Mouse (Mus musculus): ENCODE measurements around the gene Olfr57. TPM values are rescaled to one million over a fixed set of nuclear protein-coding genes. Genes with fewer than 3 reads are reported as not detected.
"Not testable (repeated sequence)": the region's sequence is repeated elsewhere in the genome, so short reads cannot be mapped to it uniquely, and the experiment has no call there.

Gene Olfr57
- polyA plus RNA-seq (2015; fragmentation: Nextera tagmentation; extraction: Ambion mirVana): 0.23 TPM in 1 of 2 replicates, not detected in the other

DNA sequence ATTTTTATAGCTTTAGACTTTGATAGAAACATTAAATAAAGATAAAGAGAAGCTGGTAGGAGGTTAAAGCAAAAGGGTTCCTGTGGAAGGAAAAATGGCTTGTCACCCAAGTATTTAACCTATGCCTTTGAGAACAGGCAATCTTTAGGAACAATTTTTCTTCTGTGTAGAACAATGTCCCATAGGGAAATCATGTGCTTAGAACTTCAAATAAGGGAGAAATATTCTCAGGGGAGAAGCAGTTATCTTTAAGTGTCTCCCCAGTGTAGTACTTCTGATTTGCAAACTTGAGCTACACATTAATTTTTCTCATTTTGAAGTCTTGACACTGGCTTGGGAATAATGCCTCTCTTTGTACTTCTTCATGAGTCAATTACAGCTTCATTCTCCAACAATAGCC, at the start of gene Olfr57:
Olfr57 (plus strand) TSS at position 301 of the 400 bp plus-strand sequence.
- H3K9ac ChIP-seq: no peak within 1 kb of the TSS
- no peaks in the 10 kb centered on the region for H3K4me1 ChIP-seq
- H3K27ac ChIP-seq (replicated peaks): no peak within 1 kb of the TSS
- H3K9me3 ChIP-seq (replicated peaks): no peaks in the 10 kb centered on the region
- H3K27me3 ChIP-seq: no peaks in the 10 kb centered on the region
- H3K4me3 ChIP-seq (replicated peaks): no peak within 1 kb of the TSS
- H3K36me3 ChIP-seq: no peaks in the 10 kb centered on the region
- H3K4me2 ChIP-seq (replicated peaks): no peak within 1 kb of the TSS
- no peak for ATAC-seq (ENCODE audit: insufficient number of reproducible peaks, low FRiP score, low TSS enrichment, low read depth)

DNA sequence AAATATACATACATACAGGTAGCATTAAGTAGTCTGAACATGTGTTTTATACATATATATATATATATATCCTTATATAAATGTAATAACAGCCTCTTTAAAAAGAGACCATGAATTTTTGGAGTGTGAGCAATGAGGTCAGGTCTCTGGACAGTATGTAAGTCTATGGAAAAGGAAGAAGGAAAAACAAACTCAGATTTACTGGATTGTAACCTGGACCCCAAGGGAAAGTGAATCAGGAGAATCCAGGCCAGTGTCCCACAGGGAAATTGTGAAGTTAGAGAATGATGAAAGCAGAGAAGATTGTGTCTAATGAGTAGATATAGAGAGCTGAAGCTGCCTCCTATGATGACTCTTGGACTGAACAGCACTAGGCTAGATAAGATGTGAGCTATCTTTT, 47.8 kb upstream of the Olfr57 start, which contains the start of gene Olfr1352:
Olfr1352 (plus strand) TSS at position 301 of the 400 bp plus-strand sequence.
- H3K4me1 ChIP-seq: no peaks in the 10 kb centered on the region
- no peak for ATAC-seq (ENCODE audit: insufficient number of reproducible peaks, low FRiP score, low TSS enrichment, low read depth)
- H3K27ac ChIP-seq (replicated peaks): no peak within 1 kb of the TSS
- H3K9me3 ChIP-seq (replicated peaks): no peaks in the 10 kb centered on the region
- no peak within 1 kb of the TSS for H3K4me2 ChIP-seq (replicated peaks)
- H3K4me3 ChIP-seq (replicated peaks): no peak within 1 kb of the TSS
- H3K9ac ChIP-seq: no peak within 1 kb of the TSS
- H3K27me3 ChIP-seq: no peaks in the 10 kb centered on the region
- no peaks in the 10 kb centered on the region for H3K36me3 ChIP-seq

DNA sequence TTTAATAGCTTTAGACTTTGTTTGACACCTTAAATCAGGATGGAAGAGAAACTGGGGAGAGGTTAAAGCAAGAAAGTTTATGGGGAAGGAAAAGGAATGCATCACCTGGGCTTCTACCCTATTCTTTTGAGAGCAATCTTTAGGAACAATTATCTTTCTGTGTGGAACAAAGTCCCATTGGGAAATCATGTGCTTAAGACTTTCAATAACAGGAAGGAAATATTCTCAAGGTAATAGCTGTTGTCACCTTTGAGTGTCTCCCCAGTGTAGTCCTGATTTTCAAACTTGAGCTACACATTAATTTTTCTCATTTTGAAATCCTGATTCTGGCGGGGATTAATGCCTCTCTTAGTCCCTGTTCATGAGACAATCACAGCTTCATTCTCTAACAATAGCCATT, 16.4 kb upstream of the Olfr57 start, which contains the start of gene Olfr1351:
Olfr1351 (plus strand) TSS at position 301 of the 400 bp plus-strand sequence.
- no peak within 1 kb of the TSS for H3K27ac ChIP-seq (replicated peaks)
- ATAC-seq (ENCODE audit: insufficient number of reproducible peaks, low FRiP score, low TSS enrichment, low read depth): no peak
- 68% methylated on average over 1 of the region's 1 CpGs for WGBS
- H3K27me3 ChIP-seq: no peaks in the 10 kb centered on the region
- H3K4me2 ChIP-seq (replicated peaks): no peak within 1 kb of the TSS
- H3K4me1 ChIP-seq: no peaks in the 10 kb centered on the region
- no peaks in the 10 kb centered on the region for H3K36me3 ChIP-seq
- H3K4me3 ChIP-seq (replicated peaks): no peak within 1 kb of the TSS
- no peaks in the 10 kb centered on the region for H3K9me3 ChIP-seq (replicated peaks)
- H3K9ac ChIP-seq: no peak within 1 kb of the TSS

DNA sequence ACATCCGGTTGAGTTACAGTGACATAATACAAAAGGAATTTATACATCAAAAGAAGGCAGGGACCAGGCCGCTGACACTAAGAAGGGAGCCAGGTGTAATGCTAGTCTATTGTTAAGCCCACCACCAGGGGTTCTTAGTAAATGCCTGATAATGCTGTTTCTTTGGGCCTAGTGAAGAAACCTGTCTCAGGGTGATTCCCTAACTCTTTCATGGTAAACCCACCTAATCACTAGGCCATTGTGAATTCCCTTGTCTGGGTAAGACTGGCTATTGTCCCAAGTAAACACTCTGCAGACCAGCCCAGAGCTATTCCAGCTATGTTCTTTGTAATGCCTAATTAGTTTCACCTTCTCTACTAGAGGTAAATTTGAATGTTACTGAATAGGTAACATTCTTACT, 13.9 kb downstream of the Olfr57 start:
- H3K4me1 ChIP-seq; ATAC-seq (ENCODE audit: insufficient number of reproducible peaks, low FRiP score, low TSS enrichment, low read depth); H3K27me3 ChIP-seq; H3K4me2 ChIP-seq (replicated peaks); H3K9me3 ChIP-seq (replicated peaks); H3K36me3 ChIP-seq; H3K4me3 ChIP-seq (replicated peaks); H3K27ac ChIP-seq (replicated peaks); H3K9ac ChIP-seq: not testable (repeated sequence)
- 80% methylated on average over 2 of the region's 2 CpGs for WGBS

- not testable (repeated sequence) for H3K4me2 ChIP-seq (replicated peaks); H3K27ac ChIP-seq (replicated peaks); H3K27me3 ChIP-seq; H3K36me3 ChIP-seq; H3K4me3 ChIP-seq (replicated peaks); H3K4me1 ChIP-seq; H3K9ac ChIP-seq; ATAC-seq (ENCODE audit: insufficient number of reproducible peaks, low FRiP score, low TSS enrichment, low read depth)
- 90% methylated on average over 3 of the region's 3 CpGs for WGBS
- peaks cover 18% of the 10 kb centered on the region; the same call in 1 of the 2 replicates for H3K9me3 ChIP-seq (replicated peaks)
Observed at GRCm38 (mm10) chr10:79057370-79057769, 28.8 kb downstream of the Olfr57 start.

Other genes with a start within 250 kb of the Olfr57 start
- 0.97 and 1.2 TPM in 2 replicates for gene Slc1a6, start 248.2 kb upstream of the Olfr57 start, polyA plus RNA-seq (2015; fragmentation: Nextera tagmentation; extraction: Ambion mirVana)
- gene Olfr1356, start 176.6 kb upstream of the Olfr57 start, polyA plus RNA-seq (2015; fragmentation: Nextera tagmentation; extraction: Ambion mirVana): not detected in 2 replicates
- not detected in 2 replicates for gene Olfr1355, start 153.2 kb upstream of the Olfr57 start, polyA plus RNA-seq (2015; fragmentation: Nextera tagmentation; extraction: Ambion mirVana)
- gene Olfr1354, start 115.6 kb upstream of the Olfr57 start, polyA plus RNA-seq (2015; fragmentation: Nextera tagmentation; extraction: Ambion mirVana): not detected in 2 replicates
- gene Olfr8, start 78.1 kb upstream of the Olfr57 start, polyA plus RNA-seq (2015; fragmentation: Nextera tagmentation; extraction: Ambion mirVana): not detected in 2 replicates
- not detected in 2 replicates for gene Olfr1353, start 65.4 kb upstream of the Olfr57 start, polyA plus RNA-seq (2015; fragmentation: Nextera tagmentation; extraction: Ambion mirVana)
- gene Olfr1352, start 47.7 kb upstream of the Olfr57 start, polyA plus RNA-seq (2015; fragmentation: Nextera tagmentation; extraction: Ambion mirVana): 0.19 TPM in 1 of 2 replicates, not detected in the other
- gene Olfr1351, start 16.3 kb upstream of the Olfr57 start, polyA plus RNA-seq (2015; fragmentation: Nextera tagmentation; extraction: Ambion mirVana): 0.11 TPM in 1 of 2 replicates, not detected in the other
- 31.3 and 31.9 TPM in 2 replicates for gene 2610008E11Rik, start 68.9 kb downstream of the Olfr57 start, polyA plus RNA-seq (2015; fragmentation: Nextera tagmentation; extraction: Ambion mirVana)
- not detected in 2 replicates for gene Vmn2r80, start 120.0 kb downstream of the Olfr57 start, polyA plus RNA-seq (2015; fragmentation: Nextera tagmentation; extraction: Ambion mirVana)
- gene Vmn2r81, start 219.0 kb downstream of the Olfr57 start, polyA plus RNA-seq (2015; fragmentation: Nextera tagmentation; extraction: Ambion mirVana): not detected in 2 replicates